Mouse (Mus musculus): Measurements from ENCODE around the gene Pigm. TPM values are rescaled to one million over a fixed set of nuclear protein-coding genes. Genes with fewer than 3 reads are reported as not detected.

The Pigm gene
- polyA plus RNA-seq, 1 experiment from 2014 or later: 6.4 TPM

DNA sequence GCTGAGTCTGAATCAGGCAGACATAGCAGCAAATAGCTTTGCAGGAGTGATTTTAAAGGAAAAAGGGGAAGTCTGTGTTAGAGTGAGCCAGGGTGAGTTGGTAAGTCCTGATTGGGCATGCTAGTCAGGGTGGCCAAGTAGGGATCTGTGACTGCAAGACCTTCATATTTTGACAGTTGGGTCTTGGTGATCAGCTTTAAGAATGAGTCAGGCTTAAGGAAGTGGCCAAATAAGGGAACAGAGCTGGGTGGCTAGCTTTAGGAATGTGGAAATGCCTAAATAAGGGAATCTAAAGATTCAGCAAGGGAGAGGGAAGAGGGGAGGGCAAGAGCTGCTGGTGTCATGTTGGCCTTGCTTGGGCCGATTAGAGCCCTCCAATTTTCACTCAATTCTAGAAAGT, 47.0 kb downstream of the Pigm start:
- no peaks in the 10 kb centered on the region for H3K9me3 ChIP-seq
- ATAC-seq: no peak
- no peak overlapping the region for H3K4me2 ChIP-seq (replicated peaks)
- no peak overlapping the region for H3K4me3 ChIP-seq (replicated peaks)
- no peak overlapping the region for H3K9ac ChIP-seq
- H3K27ac ChIP-seq: no peak overlapping the region
- H3K4me1 ChIP-seq (replicated peaks): no peaks in the 10 kb centered on the region
- 26% methylated on average over 1 of the region's 1 CpGs for WGBS
- no peaks in the 10 kb centered on the region for H3K36me3 ChIP-seq
- no peaks in the 10 kb centered on the region for H3K27me3 ChIP-seq (replicated peaks)

DNA sequence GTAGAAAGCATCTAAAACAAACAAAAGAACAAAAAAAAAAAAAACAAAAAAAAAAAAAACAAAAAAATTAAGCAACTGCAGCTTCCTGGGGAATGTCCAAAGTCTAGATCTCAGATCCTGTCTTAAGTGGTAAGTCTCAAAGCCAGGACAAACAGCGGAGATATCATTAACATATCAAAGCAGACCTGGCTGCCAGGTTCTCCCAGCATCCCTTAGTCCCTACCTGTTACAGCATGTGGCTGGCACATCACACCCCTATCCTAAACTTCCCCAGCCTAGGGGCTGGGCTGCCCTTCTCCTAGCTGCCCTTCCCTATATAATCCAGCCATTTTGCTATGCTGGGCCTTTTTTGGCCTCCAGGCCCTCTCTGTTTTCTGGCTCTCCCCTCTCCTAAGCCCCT, 50.1 kb downstream of the Pigm start:
- H3K4me2 ChIP-seq (replicated peaks): no peak overlapping the region
- H3K27ac ChIP-seq: no peak overlapping the region
- no peak for ATAC-seq
- 79% methylated on average over 1 of the region's 1 CpGs for WGBS
- no peaks in the 10 kb centered on the region for H3K36me3 ChIP-seq
- H3K4me3 ChIP-seq (replicated peaks): no peak overlapping the region
- H3K4me1 ChIP-seq (replicated peaks): peaks cover under 1% of the 10 kb centered on the region; the same call in 1 of the 2 replicates
- H3K9me3 ChIP-seq: no peaks in the 10 kb centered on the region
- no peaks in the 10 kb centered on the region for H3K27me3 ChIP-seq (replicated peaks)
- no peak overlapping the region for H3K9ac ChIP-seq

DNA sequence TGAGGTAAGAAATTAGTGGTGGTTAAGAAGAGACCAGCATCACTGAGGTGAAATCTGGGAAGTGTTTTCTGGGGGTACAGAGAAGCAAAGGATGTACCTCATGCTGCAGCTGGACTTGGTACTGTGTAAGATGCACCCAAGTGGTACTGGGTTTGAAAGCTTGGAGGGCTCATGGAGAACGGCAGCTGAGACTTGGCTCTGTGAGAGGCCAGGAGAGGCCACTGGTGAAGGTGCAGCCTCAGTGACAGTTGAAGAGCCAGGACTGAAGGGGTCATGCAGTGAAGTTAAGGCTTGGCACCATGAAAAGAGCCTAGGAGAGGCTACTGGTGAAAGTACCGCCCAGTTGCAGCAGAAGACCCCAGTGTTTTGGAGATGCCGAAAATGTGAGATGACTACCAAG, 51.5 kb downstream of the Pigm start:
- Histone ChIP-seq H3K4me2 (replicated peaks) (no peak overlapping the region), H3K27ac (no peak overlapping the region), H3K4me3 (replicated peaks) (no peak overlapping the region), H3K36me3 (no peaks in the 10 kb centered on the region), H3K9me3 (no peaks in the 10 kb centered on the region), H3K4me1 (replicated peaks) (peaks cover 15% of the 10 kb centered on the region), H3K27me3 (replicated peaks) (no peaks in the 10 kb centered on the region), H3K9ac (no peak overlapping the region)
- ATAC-seq: no peak
- WGBS: 86% methylated on average over 3 of the region's 3 CpGs

DNA sequence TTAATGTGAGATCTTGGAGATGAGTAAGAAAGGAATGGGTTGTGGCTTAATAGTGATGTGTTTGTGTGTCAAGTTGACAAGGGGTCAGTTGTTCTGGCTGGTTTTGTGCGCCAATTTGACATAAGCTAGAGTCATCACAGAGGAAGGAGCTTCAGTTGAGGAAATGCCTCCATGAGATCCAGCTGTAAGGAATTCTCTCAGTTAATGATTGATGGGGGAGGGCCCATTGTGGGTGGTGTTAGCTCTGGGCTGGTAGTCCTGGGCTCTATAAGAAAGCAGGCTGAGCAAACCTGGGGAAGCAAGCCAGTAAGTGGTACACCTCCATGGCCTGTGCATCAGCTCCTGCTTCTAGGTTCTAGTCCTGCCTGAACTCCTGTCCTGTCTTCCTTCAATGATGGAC, 52.3 kb downstream of the Pigm start:
- no peak overlapping the region for H3K4me3 ChIP-seq (replicated peaks)
- no peak overlapping the region for H3K9ac ChIP-seq
- no peaks in the 10 kb centered on the region for H3K36me3 ChIP-seq
- no peaks in the 10 kb centered on the region for H3K9me3 ChIP-seq
- peaks cover 16% of the 10 kb centered on the region for H3K4me1 ChIP-seq (replicated peaks)
- no peak overlapping the region for H3K4me2 ChIP-seq (replicated peaks)
- 66% methylated on average over 1 of the region's 1 CpGs for WGBS
- no peaks in the 10 kb centered on the region for H3K27me3 ChIP-seq (replicated peaks)
- no peak overlapping the region for H3K27ac ChIP-seq
- peak; percentile 39; the same call in 1 of the 2 replicates for ATAC-seq

DNA sequence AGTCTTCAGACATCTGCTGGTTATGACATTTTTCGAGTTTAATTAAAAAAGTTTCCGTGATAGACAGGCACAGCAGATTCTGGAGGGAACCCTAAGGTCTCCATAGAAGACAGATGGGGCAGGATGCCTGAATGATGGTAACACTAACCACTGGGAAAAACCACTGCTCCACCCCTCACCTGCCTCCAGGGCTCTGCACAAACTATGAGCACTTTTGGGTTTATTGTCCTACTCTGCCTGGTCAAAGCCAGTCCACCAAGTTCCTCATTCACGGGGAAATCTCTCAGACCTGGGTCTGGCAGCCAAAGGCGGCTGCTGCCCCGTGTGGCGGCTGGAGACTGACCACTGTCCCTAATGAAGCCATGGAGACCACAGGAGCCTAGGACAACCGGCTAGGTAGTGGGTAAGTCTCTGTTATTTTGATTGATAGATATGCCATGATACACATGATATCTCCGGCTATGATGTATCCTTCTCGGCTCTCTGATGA, 54.4 kb downstream of the Pigm start:
- no peak for ATAC-seq
- Histone ChIP-seq H3K4me2 (replicated peaks) (no peak overlapping the region), H3K4me1 (replicated peaks) (peaks cover 16% of the 10 kb centered on the region), H3K9ac (no peak overlapping the region), H3K4me3 (replicated peaks) (no peak overlapping the region), H3K36me3 (no peaks in the 10 kb centered on the region), H3K27ac (no peak overlapping the region), H3K9me3 (no peaks in the 10 kb centered on the region), H3K27me3 (replicated peaks) (no peaks in the 10 kb centered on the region)
- WGBS: 57% methylated on average over 9 of the region's 9 CpGs

DNA sequence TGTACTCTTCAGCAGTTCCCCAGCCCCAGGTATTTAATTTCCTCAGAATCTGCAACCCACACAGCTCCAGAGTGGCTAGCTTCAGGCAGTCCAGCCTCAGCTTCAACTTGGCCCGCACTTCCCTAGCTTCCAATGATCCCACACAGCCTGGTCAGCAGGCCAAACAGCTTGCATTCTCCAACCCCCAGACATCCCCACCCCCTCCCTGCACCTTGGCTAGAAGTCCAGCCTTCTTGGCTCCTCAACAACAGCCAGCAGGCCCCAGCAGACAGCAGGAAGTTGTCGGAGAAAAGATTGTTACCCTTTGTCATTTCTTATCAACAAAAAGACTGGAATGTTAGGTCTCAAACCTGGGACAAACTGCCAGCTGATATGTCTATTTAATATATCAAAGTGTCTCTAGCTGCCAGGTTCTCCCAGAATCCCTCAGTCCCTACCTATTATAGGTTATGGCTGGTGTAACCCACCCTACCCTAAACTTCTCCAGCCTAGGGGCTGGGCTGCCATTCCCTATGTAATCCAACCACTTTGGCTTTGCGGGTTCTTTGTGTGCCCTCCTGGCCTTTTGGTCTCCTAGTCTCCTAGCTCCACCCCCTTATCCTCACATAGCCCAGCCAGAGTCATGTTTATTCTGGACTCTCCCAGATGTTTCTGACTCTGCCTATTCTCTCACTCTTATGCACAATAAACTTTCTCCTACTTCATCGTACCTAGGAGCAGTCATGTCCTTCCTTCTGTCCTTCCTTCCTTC, 55.7 kb downstream of the Pigm start:
- peaks cover 16% of the 10 kb centered on the region for H3K4me1 ChIP-seq (replicated peaks)
- WGBS: 11% methylated on average over 4 of the region's 4 CpGs
- H3K27ac ChIP-seq: peak overlapping the region; percentile 59; the same call in 1 of the 2 replicates
- H3K4me2 ChIP-seq (replicated peaks): peak overlapping the region; percentile 9; the same call in 1 of the 2 replicates
- H3K27me3 ChIP-seq (replicated peaks): no peaks in the 10 kb centered on the region
- H3K36me3 ChIP-seq: no peaks in the 10 kb centered on the region
- no peak overlapping the region for H3K4me3 ChIP-seq (replicated peaks)
- no peak overlapping the region for H3K9ac ChIP-seq
- peak; percentile 57 for ATAC-seq
- no peaks in the 10 kb centered on the region for H3K9me3 ChIP-seq

DNA sequence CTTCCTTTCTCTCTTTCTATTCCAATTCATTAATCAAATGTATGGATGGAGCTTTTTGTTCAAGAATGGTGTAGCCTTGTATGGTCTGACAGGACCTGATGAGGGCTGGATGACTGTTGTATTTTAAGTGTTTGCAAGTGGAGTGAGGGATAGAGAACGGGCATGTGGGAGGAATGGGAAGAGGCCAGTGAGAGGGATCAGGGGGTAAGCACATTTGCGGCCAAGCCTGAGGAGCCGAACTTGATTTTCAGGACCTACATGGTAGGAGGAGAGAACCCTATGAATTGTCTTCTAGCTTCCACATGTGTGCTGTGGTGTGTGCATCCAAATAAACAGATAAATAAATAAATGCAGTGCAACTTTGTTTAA, 56.2 kb downstream of the Pigm start:
- 64% methylated on average over 3 of the region's 3 CpGs for WGBS
- Histone ChIP-seq H3K27ac (peak overlapping the region; percentile 59; the same call in 1 of the 2 replicates), H3K27me3 (replicated peaks) (no peaks in the 10 kb centered on the region), H3K9me3 (no peaks in the 10 kb centered on the region), H3K4me2 (replicated peaks) (peak overlapping the region; percentile 9; the same call in 1 of the 2 replicates), H3K9ac (no peak overlapping the region), H3K36me3 (no peaks in the 10 kb centered on the region), H3K4me1 (replicated peaks) (peaks cover 16% of the 10 kb centered on the region), H3K4me3 (replicated peaks) (no peak overlapping the region)
- ATAC-seq: peak; percentile 5; the same call in 1 of the 2 replicates

DNA sequence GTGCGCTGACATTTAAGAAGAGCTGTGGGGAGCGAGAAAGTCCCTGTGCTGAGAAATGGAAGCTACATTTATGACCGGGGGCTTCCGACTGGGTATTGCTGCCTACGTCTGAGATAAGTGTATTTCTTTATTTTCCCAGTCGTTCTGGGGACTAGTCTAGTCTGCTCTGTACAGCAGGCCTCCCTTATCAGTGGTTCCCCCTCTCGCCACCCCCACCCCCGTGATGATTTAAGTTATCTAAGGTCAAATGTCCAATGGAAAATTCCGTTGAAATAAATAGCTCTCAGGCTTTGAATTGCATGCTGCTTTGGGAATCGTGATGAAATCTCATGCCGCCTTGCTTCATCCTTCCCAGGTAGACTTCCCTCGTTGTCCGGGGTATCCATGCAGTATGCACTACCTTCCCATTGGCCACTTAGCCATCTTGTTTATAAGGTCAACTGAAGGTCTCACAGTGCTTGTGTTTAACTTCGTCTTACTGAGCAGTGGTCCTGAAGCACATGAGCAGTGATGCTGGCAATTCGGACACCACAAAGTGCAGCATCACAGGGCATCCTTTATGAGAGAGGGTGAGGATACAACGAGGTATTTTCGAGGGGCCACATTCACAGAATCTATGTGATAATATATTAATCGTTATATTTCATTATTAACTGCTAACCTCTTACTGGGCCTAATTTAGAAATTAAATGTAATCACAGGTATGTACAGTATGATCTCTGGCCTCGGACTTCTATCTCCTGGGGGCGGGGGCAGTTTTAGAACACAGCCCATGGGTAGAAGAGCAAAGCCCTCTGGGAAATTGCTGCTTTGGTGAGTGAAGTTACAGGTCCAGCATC, 56.9 kb downstream of the Pigm start:
- 60% methylated on average over 20 of the region's 20 CpGs for WGBS
- peaks cover 16% of the 10 kb centered on the region for H3K4me1 ChIP-seq (replicated peaks)
- no peak overlapping the region for H3K9ac ChIP-seq
- H3K9me3 ChIP-seq: no peaks in the 10 kb centered on the region
- H3K4me2 ChIP-seq (replicated peaks): peak overlapping the region; percentile 17; the same call in 1 of the 2 replicates
- no peaks in the 10 kb centered on the region for H3K36me3 ChIP-seq
- no peak overlapping the region for H3K27ac ChIP-seq
- no peak overlapping the region for H3K4me3 ChIP-seq (replicated peaks)
- peak; percentile 78 for ATAC-seq
- no peaks in the 10 kb centered on the region for H3K27me3 ChIP-seq (replicated peaks)

Other genes starting within 250 kb of the Pigm start
- 143 and 144 TPM in 2 replicates for gene Pex19, start 249.8 kb upstream of the Pigm start, polyA plus RNA-seq (2015; fragmentation: Nextera tagmentation; extraction: Ambion mirVana)
- gene Dcaf8, start 228.5 kb upstream of the Pigm start, polyA plus RNA-seq (2015; fragmentation: Nextera tagmentation; extraction: Ambion mirVana): 98.2 and 101 TPM in 2 replicates
- gene Pea15a, start 169.7 kb upstream of the Pigm start, polyA plus RNA-seq (2015; fragmentation: Nextera tagmentation; extraction: Ambion mirVana): 86.4 and 89.0 TPM in 2 replicates
- 18.4 and 20.2 TPM in 2 replicates for gene Casq1, start 156.7 kb upstream of the Pigm start, polyA plus RNA-seq (2015; fragmentation: Nextera tagmentation; extraction: Ambion mirVana)
- gene Atp1a4, start 118.1 kb upstream of the Pigm start, polyA plus RNA-seq (2015; fragmentation: Nextera tagmentation; extraction: Ambion mirVana): not detected in 2 replicates
- gene Igsf8, start 114.9 kb upstream of the Pigm start, polyA plus RNA-seq (2015; fragmentation: Nextera tagmentation; extraction: Ambion mirVana): 46.1 and 53.3 TPM in 2 replicates
- 3.3 TPM in 2 replicates for gene Atp1a2, start 78.5 kb upstream of the Pigm start, polyA plus RNA-seq (2015; fragmentation: Nextera tagmentation; extraction: Ambion mirVana)
- 0.08 TPM in 1 of 2 replicates, not detected in the other for gene Kcnj9, start 47.2 kb upstream of the Pigm start, polyA plus RNA-seq (2015; fragmentation: Nextera tagmentation; extraction: Ambion mirVana)
- 0.08 TPM in 2 replicates for gene Kcnj10, start 35.3 kb upstream of the Pigm start, polyA plus RNA-seq (2015; fragmentation: Nextera tagmentation; extraction: Ambion mirVana)
- 2.2 and 2.5 TPM in 2 replicates for gene Slamf9, start 98.8 kb downstream of the Pigm start, polyA plus RNA-seq (2015; fragmentation: Nextera tagmentation; extraction: Ambion mirVana)
- gene Igsf9, start 105.2 kb downstream of the Pigm start, polyA plus RNA-seq (2015; fragmentation: Nextera tagmentation; extraction: Ambion mirVana): 68.7 and 77.8 TPM in 2 replicates
- gene Tagln2, start 123.5 kb downstream of the Pigm start, polyA plus RNA-seq (2015; fragmentation: Nextera tagmentation; extraction: Ambion mirVana): 388 and 395 TPM in 2 replicates
- 1.1 and 1.2 TPM in 2 replicates for gene Cfap45, start 144.3 kb downstream of the Pigm start, polyA plus RNA-seq (2015; fragmentation: Nextera tagmentation; extraction: Ambion mirVana)
- gene Vsig8, start 179.4 kb downstream of the Pigm start, polyA plus RNA-seq (2015; fragmentation: Nextera tagmentation; extraction: Ambion mirVana): 0.28 and 0.43 TPM in 2 replicates
- 0.33 and 0.37 TPM in 2 replicates for gene Slamf8, start 214.0 kb downstream of the Pigm start, polyA plus RNA-seq (2015; fragmentation: Nextera tagmentation; extraction: Ambion mirVana)
- not detected in 2 replicates for gene Fcrl6, start 226.0 kb downstream of the Pigm start, polyA plus RNA-seq (2015; fragmentation: Nextera tagmentation; extraction: Ambion mirVana)

All from intestine, embryonic 15.5 days (tissue).